Mouse (Mus musculus) right cerebral cortex, postnatal 36 days (tissue): ENCODE results near the gene Spaca4.

Source experiments
- DNase-seq, 2 experiments: peaks; one replicate each; pipeline ENCODE4 v3.0.0; 2022; ENCODE audit warnings: low spot score in 2 of 2, mixed read lengths in 1 of 2

Gene Spaca4

GRCm38 (mm10) chr7:45712022-45712757 is 13.4 kb downstream of the Spaca4 start:
- DNase-seq, result no peak

GRCm38 (mm10) chr7:45711316-45712021 is 14.1 kb downstream of the Spaca4 start:
- DNase-seq, result no peak

- no peak for DNase-seq
Observed at GRCm38 (mm10) chr7:45710477-45711191, 15.0 kb downstream of the Spaca4 start.

DNA sequence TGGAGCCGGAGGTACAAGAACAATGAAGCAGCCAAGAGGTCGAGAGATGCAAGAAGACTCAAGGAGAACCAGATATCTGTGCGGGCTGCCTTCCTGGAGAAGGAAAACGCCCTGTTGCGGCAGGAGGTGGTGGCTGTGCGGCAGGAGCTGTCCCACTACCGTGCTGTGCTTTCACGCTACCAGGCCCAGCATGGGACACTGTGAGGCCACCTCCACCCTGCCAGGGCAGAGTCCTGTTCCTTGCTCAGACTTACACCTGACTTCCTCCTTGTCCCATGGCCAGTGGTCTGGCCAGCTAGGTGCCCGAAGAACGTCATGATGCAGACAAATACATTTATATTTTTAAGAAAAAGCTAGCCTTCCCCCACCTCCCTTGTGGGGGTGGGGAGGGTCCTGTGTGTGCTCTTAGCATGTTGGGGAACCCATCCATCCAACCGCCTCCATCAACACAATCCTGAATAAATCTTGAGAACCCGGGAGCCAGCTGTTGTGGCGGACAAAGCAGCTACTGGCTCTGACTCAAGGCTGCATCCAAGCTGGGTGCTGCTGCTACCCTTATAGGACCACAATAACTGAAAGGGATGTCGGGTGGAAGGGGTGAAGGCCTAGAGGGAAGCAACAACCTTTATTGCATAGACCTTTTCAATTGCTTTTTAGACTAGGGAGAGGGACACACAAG is 15.8 kb downstream of the Spaca4 start:
- DNase-seq, result no peak

DNA sequence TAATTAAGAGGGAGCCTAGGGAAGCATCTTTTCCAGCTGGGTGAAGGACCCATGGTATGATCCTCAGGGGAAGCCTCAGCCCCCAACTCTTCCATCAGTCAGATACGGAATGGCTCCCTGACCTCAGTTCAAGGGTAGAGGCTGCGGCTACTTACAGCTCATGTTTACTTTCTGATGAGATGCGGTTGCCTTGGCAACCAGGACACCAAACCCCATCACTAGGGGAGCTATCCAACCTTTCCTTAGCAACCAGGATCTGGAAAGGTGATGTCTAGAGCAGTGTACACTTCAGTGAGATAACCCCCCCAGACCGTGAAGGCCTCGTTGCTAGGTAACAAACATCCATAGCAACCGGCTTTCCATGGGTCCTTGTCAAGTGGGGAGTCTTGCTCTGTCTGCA is 16.6 kb downstream of the Spaca4 start:
- DNase-seq, result no peak

- DNase-seq, result no peak
Observed at GRCm38 (mm10) chr7:45708221-45708761, 17.3 kb downstream of the Spaca4 start.

- peak; percentile 91 to 92 for DNase-seq
Observed at GRCm38 (mm10) chr7:45707375-45707967, 18.1 kb downstream of the Spaca4 start.

DNA sequence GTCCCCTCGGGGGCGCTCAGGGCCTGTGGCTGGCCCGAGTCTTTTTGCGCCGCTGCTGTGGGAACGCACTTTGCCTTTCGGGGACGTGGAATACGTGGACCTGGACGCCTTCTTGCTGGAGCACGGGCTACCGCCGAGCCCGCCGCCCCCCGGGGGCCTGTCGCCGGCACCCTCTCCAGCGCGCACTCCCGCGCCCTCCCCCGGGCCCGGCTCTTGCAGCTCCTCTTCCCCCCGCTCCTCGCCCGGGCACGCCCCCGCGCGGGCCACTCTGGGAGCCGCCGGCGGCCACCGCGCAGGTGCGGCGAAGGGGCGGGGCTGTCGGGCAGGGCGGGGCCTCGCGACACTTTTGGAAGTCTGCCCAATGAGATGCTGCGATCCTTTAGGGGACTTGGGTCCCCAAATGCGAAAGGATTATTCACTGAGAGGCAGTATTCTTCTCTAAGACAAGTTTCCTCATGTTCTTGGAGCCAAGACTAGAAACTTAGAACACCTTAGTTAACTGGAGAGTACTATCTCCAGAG is 18.8 kb downstream of the Spaca4 start:
- peak; percentile 77 to 80 for DNase-seq

GRCm38 (mm10) chr7:45705873-45706281 is 19.7 kb downstream of the Spaca4 start:
- DNase-seq, result peak; percentile 80 to 83

GRCm38 (mm10) chr7:45705443-45705864 is 20.2 kb downstream of the Spaca4 start:
- DNase-seq, result no peak

DNA sequence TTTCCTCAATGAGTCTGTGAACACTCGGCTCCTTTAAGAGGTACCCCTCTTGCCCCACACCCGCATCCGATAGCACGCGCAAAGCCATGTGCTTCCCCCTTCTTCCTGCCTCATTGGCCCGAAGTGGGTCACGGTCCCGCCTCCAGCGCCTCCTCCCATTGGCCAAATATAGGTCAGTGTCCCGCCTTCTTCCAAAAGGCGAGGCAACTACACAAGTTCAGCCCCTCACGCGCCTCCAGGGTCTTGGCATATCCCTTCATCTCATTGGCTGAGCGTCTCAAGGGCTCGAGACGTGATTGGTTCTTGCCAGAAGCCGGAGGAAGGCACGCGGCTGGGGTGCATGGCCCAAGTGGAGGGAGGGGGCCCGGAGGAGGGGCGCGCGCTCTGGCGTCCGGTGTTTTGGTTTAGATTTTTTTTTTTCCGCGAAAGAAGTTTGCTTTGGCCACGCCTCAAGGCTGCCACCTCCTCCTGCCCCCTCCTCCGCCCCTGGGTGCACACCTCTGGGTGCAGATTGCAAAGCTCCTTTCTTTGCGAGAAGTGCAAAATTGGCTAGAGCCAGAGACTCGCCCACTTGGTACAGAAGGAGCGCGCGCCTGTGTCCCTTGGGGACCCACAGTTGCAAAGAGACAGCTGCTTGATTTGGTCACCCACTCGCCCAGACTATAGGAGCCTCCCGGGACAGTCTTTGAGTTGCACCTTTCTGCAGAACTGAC is 20.7 kb downstream of the Spaca4 start, which contains the start of gene Dbp:
TSS of gene Dbp (plus strand) at position 359 of the 713 bp plus-strand sequence.
- peak; percentile 100 for DNase-seq

GRCm38 (mm10) chr7:45704046-45704559 is 21.5 kb downstream of the Spaca4 start:
- DNase-seq, result peak; percentile 78 to 82

GRCm38 (mm10) chr7:45703521-45704033 is 22.0 kb downstream of the Spaca4 start:
- no peak for DNase-seq

DNA sequence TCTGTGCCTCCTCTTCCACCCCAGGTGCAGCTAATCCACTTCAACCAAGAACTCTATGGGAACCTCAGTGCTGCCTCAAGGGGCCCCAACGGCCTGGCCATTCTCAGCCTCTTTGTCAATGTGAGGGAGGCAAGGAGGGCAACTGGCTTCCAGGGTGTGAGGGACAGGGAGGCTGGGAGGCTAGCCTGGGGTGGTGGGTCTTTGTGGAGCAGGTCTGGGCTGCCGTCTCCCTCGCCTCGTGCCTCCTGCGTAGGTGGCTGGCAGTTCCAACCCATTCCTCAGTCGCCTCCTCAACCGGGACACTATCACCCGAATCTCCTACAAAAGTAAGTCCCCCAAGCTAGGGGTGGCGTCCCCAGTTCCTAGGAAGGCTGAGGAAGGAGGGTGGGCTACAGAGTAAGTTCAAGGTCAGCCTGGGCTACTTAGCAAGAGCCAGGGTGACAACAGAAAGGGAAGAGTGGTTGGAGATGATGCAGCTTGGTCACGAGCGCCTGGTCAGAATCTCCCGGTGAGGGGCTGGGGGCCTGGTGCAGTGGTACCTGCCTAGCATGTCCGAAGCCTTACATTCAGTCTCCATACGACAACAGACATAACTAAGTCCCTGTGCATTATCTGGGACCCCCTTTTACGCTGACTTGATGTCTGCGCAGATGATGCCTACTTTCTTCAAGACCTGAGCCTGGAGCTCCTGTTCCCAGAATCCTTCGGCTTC is 22.6 kb downstream of the Spaca4 start:
- no peak for DNase-seq

GRCm38 (mm10) chr7:45702316-45702715 is 23.3 kb downstream of the Spaca4 start:
- DNase-seq, result no peak

DNA sequence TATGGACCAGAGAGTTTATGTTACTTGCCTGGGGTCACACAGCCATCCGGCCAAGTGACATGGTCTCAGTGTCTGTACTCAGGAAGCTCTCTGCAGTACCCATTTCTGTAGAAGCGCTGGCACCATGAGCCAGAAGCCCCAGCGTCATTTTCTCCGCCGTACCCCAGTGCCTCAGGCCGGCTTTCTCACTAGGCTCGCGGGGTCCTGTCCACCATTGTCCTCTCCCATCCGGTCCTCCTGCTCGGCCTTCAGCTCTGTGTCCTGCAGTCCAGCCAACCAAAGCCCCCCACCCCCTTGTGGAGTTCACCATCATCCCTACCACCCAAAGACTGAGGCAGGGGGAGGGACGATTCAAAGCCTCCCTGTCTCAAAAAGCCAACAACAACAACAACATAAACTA is 24.0 kb downstream of the Spaca4 start:
- DNase-seq, result no peak

DNA sequence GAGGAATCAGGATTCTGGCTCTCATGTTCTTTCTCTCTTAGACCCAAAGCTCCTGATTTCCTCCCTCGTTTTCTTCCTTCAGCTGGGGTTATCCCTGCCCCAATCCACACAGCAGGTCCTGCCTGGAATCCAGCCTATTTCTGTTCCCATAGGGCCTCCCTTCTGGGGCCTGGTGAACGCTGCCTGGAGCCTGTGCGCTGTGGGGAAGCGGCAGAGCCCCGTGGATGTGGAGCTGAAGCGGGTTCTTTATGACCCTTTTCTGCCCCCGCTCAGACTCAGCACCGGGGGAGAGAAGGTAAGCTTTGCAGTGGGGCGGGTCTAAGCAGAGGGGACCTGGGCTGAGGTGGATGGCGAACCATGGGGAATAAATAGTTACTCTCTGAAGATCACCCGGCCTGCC is 24.5 kb downstream of the Spaca4 start:
- no peak for DNase-seq

DNA sequence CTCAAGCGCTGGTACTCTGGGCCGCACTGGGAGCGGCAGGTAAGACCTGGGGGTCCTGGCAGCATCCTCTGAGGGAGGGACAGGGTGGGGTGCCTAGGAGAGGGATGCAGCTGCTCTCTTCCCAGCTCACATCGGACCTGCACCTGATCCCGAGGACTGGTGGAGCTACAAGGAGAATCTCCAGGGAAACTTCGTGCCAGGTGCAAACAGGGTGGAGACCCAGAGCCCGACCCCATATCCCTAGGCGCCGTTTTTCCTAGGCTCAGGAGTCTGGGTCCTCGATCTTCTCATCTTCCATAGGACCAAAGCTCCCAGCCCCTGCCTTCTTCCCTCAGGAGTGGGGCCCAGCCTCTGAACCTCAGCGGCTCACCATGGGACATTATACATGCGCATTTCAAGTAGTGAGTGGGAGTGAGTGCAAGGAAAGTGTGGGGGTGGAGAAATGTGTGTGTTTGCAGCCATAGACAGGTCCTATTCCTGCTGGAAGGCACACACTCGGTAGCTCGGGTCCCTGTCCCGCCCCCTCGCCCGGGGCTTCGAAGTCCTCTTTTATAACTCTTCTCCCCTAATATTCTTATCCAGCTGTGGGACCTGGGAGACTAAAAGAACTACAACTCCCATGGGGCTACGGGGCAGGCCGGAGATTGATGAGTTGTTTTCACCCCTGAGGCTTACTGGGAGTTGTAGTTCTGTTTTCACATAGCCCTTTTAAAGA is 25.2 kb downstream of the Spaca4 start:
- DNase-seq, result peak; percentile 74 to 86
